Mouse (Mus musculus): Measurements from ENCODE around the gene C7.
"Not testable (repeated sequence)": the region's sequence is repeated elsewhere in the genome, so short reads cannot be mapped to it uniquely, and the experiment has no call there.

C7 gene

DNA sequence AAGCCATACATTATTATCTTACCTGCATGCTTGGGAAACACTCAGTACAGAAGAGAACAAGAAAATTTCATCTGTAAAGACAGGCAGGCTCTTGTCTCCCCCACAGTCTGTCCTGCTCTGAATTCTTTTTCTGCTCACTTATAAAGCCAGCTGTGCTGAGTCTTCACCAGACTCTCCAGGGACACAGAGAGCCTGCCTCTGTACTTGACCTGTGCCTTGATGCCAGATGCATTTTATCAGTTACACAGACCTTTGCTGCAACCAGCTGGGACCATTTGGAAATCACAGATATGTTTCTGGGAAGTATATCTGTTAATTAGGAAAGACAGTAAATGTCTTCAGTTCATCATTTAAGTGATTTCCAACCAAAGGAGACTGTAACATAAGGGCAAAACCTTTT, at the start of gene C7:
Gene C7, minus strand, starts transcription at position 106 of the 400 bp plus-strand sequence.
- peak; percentile 29 for DNase-seq (ENCODE audit: low spot score)

DNA sequence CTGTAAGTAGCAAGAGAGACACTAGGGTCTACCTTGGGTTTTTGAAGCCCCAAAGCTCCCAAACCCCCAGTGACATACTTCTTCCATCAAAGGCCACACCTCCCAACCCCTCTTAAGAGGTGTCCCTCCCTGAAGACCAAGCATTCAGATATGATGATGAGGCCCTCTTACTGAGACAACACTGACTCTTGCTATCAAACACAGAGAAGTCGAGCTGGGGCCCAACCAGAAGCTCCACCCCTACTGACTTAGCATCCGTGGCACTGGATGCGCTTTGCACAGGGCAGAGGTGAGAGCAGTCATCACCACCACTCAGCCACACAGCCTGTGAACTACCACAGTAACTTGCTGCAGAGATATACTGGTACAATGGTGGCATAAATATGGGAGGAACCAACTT, 49.1 kb upstream of the C7 start:
- DNase-seq (ENCODE audit: low spot score), result no peak

DNA sequence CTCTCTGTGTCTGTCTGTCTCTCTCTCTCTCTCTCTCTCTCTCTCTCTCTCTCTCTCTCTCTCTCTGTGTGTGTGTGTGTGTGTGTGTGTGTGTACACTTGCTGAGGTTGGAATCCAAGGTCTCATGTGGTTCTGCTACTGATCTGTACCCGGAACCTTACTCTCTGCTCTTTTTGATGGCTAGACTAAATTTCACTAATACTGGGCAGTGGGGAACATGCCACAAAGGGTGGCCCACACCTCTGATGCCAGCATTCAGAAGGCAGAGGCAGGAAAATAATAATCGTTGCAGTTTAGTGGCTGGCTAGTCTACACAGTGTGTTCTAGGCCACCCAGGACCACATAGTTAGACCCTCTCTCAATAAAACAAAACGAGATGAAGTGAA, 45.1 kb upstream of the C7 start:
- no peak for DNase-seq (ENCODE audit: low spot score)

DNA sequence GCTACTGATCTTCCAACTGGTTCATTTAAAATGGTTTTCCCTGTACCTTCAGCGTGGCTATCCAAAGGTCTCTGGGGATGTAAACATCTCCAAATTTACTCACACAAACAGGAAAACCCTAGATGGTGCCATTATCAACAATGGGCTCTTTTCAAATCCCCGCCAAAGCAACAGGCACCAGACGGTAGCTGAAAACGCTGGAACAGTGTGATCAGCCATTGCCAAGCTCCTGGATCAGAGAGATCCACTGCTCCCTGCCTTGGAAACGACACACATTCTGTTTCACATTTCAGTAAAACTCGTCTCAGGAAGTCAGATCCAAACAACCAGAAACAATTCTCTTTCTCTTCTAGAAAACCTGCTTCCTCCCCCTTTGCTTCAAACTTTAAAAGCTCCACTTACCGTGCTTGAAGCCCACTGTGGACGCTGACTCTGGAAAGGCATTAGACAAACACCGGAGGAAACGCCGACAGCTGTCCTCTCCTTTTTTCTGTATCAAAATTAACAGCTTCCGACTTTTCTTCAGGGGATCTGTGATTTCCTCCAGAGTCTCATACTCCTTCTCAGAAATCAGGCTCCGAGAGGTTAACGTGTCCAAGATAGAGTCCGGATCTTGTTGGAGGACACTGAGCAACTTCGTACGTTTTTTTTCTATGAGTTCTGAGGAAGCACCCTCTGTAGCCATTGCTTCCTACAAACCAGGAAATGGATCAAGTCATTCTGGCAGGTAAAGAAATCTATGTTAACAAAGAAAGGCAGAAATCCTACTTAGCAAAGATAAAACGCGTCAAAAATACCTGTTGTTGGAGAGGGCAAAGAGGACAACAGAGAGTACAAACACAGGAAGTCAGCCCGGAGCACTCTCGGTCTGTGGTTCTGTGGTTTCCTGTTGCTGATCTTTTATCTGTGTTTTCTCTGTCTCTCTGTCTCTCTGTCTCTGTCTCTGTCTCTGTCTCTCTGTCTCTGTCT, 44.4 kb upstream of the C7 start, which contains the start of gene Card6:
Gene Card6, minus strand, starts transcription at position 854 of the 969 bp plus-strand sequence.
- DNase-seq (ENCODE audit: low spot score), result no peak

DNA sequence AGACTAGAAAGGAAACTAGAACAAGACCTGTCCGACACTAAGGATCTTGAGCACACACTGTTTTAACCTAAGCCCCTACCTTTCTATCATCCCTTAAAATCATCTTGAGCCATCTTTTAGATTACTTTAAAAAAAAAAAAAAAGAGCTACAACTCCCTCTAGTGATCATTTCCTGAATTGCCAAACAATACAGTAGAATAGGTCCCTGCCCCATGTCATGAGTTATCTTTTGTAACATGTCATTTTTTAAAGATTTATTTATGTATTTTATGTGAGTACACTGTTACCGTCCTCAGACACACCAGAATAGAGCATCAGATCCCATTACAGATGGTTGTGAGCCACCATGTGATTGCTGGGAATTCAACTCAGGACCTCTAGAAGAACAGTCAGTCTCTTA, 42.8 kb upstream of the C7 start:
- DNase-seq (ENCODE audit: low spot score), result peak; percentile 60

DNA sequence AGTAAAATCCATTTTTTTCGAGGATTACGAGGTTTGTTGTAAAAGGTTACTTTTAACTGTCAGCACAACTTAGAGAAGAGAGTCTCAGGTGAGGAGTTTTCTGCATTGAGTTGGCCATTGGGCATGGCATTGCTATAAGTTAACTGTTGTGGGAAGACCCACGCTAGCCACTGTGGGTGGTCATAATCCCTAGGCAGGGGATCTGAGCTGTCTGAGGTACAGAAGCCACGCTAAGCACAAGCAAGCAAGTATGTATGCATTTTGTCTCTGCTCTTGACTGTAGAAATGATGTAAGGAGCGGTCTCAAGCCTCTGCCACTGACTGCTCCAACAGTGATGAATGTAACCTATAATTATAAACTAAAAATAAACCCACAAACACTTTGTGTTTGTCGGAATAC, 42.4 kb upstream of the C7 start:
- DNase-seq (ENCODE audit: low spot score), result no peak

DNA sequence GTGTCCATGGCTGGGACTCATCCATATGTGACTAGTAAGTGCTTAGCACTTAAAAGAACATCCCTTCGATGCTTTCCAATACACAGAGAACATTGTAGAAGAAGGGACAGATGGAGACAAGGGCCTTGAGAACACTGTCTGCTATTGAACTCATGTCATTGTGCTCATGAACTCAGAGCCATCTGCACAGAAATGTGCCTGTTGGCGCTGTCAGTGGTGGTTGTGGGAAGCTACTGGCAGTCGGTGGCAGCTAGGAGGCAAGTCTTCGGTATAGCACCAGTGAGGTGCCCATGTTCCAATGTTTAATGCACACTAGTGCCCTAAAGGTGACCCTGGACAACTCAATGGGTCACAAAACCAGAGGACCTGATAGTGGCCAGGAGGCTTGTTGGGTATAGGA, 38.8 kb upstream of the C7 start:
- DNase-seq (ENCODE audit: low spot score), result no peak

DNA sequence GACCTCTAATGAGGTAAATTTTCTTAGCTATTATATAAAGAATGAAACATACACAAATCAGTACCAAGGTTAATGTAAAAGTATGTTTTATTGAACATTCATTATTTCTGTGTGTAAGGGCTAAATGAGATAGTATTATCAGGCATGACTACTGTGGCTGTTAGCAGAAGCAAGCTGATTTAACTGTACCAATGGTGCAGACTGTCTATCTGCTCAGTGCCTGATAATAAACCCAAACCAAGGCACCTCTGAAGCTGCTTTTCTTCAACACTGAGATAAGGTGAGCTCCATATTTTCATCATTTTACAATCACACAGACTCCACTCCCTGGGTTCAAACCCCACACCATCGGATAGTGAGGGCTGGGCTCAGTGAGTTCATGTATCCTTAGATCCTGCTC, 33.8 kb upstream of the C7 start:
- DNase-seq (ENCODE audit: low spot score), result no peak

DNA sequence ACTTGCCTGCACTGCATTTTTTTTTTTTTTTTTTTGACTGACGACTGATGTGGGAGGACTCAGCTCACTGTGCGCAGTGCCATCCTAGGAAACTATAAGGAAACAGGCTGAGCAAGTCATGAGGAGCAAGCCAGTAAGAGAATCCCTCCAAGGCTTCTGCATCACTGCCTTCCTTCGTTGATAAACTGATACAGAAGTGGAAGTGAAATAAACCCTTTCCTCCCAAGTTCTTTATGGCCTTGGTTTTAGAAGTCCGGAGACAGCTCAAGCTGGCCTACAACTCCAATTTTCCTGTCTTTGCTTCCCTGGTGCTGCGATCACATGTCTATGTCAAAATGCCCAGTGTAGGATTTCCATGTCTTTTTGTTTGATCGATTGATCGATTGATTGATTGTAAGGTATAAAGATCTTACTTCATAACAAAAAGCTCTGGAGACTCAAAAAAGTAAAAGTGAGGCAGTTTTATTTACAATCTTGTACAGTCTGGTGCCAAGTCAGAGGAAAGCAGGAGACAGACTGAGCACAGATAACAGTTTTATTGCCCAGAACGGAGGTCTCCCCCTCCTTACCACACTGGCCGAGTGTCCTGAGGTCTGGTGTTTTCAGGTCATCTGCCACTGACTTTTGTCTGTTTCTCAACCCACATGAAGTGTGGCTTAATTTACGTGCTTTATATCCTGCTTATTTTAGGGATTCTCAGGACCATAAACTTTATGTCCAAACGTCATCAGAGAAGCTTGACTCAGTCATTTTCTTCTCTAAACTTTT, 32.2 kb upstream of the C7 start:
- no peak for DNase-seq (ENCODE audit: low spot score)

DNA sequence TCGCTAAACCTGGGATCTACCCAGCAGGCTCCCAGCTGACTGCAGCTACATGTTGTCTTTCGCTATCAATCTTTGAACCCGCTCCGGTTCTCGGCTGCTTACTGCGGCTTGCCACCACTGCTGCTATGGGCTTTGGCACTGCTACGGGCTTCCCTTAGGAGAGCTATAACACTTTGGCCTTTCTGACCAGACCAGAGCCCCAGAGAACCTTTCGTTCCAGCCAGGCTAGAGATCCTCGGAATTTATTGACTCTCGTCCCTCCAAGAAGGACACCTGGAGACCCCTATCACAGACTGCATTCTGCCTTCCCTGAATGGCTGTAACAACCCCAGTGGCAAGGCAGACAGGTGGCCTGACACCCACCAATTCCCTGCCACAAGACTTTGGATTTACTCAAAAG, 26.6 kb upstream of the C7 start:
- no peak for DNase-seq (ENCODE audit: low spot score)

DNA sequence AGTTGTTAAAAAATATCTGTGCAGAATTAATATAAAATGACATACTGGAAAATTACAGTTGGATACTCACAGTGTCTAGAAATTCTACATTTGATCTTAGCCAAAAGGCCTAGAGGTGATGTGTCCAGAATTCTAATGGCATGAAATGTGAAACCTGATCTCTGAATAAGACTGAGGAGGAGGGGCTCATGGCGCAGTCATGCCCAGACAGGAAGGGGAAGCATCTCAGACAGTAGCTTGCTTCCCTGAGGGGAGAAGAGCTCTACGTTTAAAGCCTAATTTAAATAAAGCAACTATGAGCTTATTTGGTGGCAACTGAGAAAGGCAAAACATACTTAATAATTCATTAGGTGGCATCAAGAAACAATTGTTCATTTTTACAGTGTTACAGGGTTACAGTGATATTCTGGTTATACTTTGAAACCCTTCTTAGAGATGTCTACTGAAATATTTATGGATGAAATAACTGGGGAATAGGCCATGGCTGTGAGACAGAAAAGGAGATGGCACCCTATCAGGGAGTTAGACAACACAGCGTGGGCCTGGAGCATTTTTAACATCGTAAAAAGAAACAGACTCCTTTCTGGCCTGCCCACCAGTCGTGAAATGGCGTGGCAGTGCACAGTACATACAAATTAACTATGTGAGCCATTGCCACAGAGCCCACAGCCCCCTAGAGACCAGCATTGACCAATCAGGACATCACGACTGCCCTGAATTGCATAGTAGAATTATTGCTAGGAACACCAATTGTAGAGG, 25.5 kb upstream of the C7 start:
- DNase-seq (ENCODE audit: low spot score), result peak; percentile 33

DNA sequence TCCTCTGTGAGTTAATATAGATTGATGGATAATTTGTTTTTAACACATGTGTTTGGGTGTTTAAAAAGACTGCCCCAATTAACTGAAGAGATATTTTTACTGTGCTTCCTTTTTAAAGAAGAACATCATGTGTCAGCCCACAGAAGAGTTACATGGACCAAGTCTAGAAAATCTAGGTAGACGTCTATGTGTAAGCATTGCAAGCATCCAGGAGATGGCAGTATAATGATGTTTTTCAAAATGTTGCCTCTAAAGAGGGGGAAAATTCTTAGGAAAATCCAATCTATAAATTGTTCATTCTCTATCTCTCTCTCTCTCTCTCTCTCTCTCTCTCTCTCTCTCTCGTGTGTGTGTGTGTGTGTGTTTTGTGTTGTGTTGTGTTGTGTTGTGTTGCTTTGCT, 22.6 kb upstream of the C7 start:
- peak; percentile 57 for DNase-seq (ENCODE audit: low spot score)

DNA sequence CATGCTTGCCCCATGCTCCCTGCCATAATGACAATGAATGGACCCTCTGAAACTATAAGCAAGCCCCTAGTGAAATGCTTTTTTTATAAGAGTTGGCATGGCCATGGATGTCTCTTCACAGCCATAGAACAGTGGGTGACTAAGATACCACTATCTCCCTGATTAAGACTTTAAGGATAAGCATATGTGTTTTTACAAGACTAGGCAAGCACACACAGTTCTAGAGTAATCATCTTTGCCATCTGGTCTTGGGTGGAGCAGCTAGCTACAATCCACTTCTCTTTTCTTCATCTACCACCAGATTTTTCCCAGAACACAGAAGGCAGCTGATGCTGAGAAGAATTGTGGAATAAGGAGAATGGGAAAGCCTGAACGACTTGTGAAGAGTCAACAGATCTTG, 17.7 kb upstream of the C7 start:
- DNase-seq (ENCODE audit: low spot score), result no peak

DNA sequence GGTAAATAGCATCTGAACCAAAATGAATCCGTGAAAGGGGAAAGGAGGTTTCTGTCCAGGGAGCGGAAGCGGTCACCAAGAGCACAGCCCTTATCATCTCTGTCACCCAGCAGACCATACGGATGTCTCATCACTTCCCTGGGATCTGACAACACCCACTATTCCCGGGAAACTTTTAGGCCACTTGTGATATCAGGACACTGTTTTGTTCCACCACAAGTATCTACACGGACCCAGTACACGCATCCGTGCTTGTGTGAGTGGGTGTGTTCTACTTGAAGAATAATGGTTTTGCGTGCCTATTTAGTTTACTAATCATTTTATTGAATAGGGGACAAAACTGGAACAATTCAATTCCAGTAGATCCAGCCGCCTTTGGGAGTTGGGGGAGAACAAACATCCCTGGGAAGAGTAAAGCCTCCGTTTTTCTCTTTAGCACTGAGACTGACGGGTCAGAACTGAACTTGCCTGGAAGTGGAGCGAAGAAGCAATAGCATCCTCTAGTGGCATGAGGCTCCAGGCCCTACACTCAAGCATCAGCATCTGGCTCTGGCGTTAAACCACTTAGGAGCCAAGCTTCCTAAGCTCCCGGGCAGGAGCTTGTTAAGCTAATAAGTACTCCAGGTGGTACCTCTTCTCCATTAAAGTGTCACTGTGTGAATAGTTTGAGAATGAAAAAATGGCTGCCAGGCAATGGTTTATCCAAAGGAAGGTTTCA, 5.4 kb upstream of the C7 start:
- peak; percentile 66 for DNase-seq (ENCODE audit: low spot score)

DNA sequence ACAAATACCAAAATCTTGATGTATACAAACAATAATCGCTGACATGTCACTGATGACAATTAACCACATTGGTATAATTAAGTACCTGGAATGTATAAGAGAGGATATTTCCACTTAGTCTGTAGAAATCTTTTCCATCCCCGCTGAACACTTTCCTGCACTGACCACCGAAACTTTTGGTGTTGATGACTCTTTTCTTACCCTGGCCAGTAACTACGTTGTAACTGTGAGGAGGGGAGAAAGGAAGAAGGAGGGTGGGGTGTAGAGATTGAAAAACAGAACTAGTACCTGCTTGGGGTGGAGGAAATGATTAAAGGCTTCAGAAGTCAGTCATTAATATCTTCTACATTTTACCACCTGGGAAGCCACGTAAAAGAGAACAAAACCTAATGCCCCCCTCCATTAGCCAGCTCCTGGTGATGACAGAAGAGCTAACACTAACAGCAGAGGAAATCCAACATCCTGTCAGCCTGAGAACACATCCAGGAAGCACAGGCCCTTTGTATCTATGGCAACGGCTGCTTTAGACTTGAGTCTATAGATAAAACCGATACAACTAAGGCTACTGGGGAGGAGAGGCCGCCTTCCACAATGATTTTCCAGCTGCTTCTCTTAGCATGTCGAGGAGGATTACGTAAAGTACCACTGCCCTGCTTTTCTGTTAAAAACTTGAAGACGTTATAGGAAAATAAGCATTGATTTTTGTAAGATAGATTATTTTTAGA, 17.8 kb downstream of the C7 start:
- peak; percentile 55 for DNase-seq (ENCODE audit: low spot score)

DNA sequence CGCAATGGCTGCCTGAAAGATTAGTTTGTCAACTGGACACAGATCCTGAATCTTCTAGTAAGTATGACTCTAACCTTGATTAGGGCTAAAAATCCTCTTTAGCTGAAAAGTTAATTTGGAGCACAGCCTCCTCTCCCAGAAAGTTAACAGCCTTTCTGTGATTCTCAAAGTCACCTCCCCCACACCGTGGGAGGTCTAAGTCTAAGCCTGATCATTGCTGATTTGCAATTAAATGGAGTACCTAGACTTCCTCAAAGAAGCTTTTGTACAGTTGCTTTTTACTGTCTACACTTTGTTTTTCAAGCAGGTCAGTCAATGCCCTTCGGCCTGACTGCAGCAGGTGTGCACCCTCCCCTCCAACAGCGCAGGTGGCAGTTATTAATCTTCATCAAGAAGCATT, 34.3 kb downstream of the C7 start:
- DNase-seq (ENCODE audit: low spot score), result no peak

DNA sequence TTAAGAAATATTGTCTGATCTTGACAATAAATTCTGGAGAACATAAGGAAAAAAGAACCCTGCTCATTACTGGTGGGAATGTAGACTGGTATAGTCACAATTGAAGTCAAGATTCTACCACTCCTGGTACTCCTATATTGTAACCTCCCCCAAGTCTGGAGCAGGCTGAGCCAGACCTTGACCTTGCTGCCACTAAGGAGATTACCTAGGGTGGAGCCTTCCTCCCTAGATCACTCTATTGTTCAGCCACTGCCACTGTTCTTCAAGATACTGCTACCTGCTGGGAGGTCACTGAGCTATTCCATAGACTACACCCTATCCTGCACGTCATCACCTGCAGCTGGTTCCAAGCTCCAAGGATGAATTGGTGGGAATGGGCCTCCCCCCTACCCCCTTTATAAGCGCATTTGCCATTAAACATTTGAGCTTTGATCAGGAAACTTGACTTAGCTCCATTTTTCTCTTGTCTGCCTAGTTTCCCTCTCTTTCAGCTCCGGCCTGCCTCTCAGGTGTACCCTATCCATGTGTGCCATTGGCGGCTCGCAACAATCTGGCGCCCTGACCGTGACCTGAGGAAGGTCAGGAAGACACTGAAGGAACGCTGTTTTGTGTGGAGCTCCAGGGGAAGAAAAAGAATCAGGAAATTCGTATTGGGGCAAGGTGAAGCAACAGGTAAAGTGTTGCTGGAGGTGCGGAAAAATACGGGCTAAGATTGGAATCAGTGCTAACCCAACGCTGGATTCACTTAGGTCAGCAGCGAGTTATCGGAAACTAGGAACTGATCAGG, 39.9 kb downstream of the C7 start:
- not testable (repeated sequence) for DNase-seq (ENCODE audit: low spot score)

DNA sequence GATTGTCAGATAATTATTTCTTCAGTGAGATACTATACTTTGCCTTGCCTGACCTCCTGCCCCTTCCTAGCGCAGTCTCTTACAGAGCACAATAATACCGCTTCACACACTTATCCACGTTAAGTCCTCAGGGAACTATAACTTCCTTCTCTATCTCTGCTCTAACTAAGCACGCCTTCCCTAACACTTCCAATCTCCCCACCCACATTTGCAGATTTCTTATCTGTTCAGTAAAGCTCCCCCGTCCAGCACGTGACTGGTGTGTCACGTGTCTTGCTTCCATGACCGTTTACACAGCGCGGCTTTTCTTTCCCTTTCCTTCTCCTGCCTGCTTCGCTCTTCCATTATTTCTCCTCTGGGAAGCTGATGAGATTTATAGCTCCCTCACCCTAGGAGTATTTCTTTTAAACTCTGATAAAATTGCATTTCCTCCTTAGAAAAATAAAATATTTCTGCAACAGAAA, 53.9 kb downstream of the C7 start:
- DNase-seq (ENCODE audit: low spot score), result peak; percentile 13

DNA sequence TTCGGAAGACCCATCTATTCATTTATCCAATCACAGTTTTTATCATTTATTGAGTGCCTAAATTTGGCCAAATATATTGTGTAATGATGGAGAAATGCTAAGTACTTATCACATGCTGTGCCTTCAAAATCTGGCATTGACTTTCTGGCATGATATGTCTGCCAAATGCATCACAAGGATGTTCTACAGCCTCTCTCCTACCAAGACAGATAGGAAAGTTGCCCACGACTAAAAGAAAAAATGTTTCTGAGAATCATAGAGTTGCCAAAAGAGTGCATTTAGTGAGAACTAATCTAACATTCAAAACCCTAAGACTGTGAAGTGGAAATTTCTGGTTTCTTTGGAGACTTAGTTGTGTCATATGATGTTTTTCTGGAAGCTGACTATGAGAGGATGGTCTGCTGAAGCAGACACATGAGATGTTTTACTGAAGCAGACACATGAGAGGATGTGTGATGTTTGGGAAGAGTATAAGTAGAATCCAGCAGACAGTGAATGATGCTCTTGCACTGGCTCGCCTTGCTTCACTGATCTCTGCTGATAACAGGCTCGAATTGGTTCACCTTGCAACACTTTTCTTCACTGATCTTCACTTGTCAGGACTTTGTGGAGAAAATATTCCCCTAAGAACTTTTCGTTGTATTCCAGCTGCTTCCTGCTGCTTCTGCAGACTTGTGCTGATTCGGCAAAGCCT, 59.9 kb downstream of the C7 start:
- no peak for DNase-seq (ENCODE audit: low spot score)

DNA sequence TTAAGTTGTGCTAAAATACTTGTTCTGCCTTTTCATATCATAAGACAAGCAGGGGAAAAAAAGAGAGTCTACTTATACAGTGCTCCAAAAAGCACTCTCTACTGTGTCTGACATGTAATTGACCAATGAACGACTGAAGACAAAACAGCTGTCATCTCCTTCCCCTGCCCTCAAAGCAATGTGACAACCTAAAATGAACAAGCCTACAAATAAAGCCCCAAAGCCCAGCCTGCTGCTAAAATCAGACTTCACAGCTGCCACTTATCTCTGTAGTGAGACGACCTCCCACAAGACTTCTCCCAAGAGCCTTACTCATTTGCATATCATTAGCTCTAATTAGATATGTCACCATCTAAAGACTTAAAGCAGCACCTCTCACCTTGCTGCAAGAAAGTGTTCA, 60.6 kb downstream of the C7 start:
- DNase-seq (ENCODE audit: low spot score), result no peak

Measured in embryo, embryonic 10.5 days (tissue).